Mouse (Mus musculus) heart, embryonic 13.5 days (tissue): Measurements from ENCODE around the gene Astn2. TPM values are rescaled to one million over a fixed set of nuclear protein-coding genes. Genes with fewer than 3 reads are reported as not detected.
A peak's percentile ranks its signal among the peaks of the same experiment; 100 is the strongest.

ENCODE experiments used
- ATAC-seq: fragments of 200-750 bp; cut with Nextera tagmentation; 2 replicates; pipeline ENCODE4 v1.8.0; 2017; ENCODE audit warnings: moderate TSS enrichment; ENCODE audit not compliant: insufficient number of reproducible peaks, low FRiP score, low TSS enrichment; ENCODE audit errors: extremely low read depth
- H3K27ac ChIP-seq: fragments of 300-500 bp; sonication (generic); replicated peaks from 2 replicates; pipeline ENCODE4 v1.5.1; 2015; ENCODE audit warnings: moderate library complexity, mild to moderate bottlenecking, inconsistent platforms
- H3K27me3 ChIP-seq: fragments of 300-500 bp; sonication (generic); replicated peaks from 2 replicates; pipeline ENCODE4 v1.6.1; 2015; ENCODE audit warnings: mild to moderate bottlenecking, inconsistent platforms
- H3K36me3 ChIP-seq: fragments of 300-500 bp; sonication (generic); 2 replicates; pipeline ENCODE4 v1.6.1; 2015; ENCODE audit warnings: mild to moderate bottlenecking, inconsistent platforms
- H3K4me1 ChIP-seq: fragments of 300-500 bp; sonication (generic); 2 replicates; pipeline ENCODE4 v1.6.1; 2015; ENCODE audit warnings: inconsistent platforms
- H3K4me2 ChIP-seq: fragments of 300-500 bp; sonication (generic); 2 replicates; pipeline ENCODE4 v1.6.1; 2015; ENCODE audit warnings: inconsistent platforms, mild to moderate bottlenecking, moderate library complexity
- H3K4me3 ChIP-seq: fragments of 300-500 bp; sonication (generic); 2 replicates; pipeline ENCODE4 v1.5.1; 2015; ENCODE audit warnings: moderate library complexity, mild to moderate bottlenecking, inconsistent platforms
- H3K9ac ChIP-seq: fragments of 300-500 bp; sonication (generic); 2 replicates; pipeline ENCODE4 v1.6.1; 2015; ENCODE audit warnings: inconsistent platforms, mild to moderate bottlenecking, moderate library complexity
- H3K9me3 ChIP-seq: fragments of 300-500 bp; sonication (generic); 2 replicates; pipeline ENCODE4 v1.6.1; 2016; ENCODE audit warnings: inconsistent platforms
- WGBS: fragments of 180-500 bp; shearing (Covaris S2); methylation state at CpG from one replicate; pipeline ENCODE4 v1.1.7; 2015; ENCODE audit warnings: mixed read lengths; 5-methylcytosine and 5-hydroxymethylcytosine counted together
- polyA plus RNA-seq: library from polyadenylated mRNA; unstranded; fragments of >200 nt; fragmentation: Nextera tagmentation; extraction: Ambion mirVana; gene quantifications from 2 replicates; pipeline ENCODE4 v1.2.1, GENCODE M21; 2015

Gene Astn2
- polyA plus RNA-seq, 1 experiment from 2014 or later = 0.24 TPM

DNA sequence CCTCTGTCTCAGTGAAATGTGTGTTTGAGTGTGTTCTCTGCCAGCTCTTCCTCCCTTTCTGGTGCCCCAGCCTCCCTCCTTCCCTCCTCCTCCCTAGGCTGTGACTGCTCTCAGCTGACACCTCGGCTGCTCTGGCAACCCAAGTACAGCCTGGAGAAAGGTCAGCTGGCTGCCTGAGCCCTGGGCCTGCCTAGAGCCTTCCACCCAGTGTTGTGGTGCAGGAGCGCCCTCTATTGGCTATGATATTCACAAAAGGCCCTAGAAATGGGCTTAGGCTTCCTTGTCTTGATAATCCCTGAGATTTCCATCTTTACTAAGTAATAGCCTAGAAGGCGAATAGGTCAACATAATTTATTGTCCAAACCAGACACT lies 908.0 kb downstream of the Astn2 start:
- H3K4me1 ChIP-seq = peaks cover 16% of the 10 kb centered on the region
- ATAC-seq = peak; percentile 78; the same call in 1 of the 2 replicates
- H3K4me3 ChIP-seq = no peak overlapping the region
- H3K27me3 ChIP-seq = no peaks in the 10 kb centered on the region
- H3K36me3 ChIP-seq = no peaks in the 10 kb centered on the region
- no peak overlapping the region for H3K9ac ChIP-seq
- H3K9me3 ChIP-seq = no peaks in the 10 kb centered on the region
- H3K27ac ChIP-seq = no peak overlapping the region
- WGBS = 7% methylated on average over 3 of the region's 3 CpGs
- H3K4me2 ChIP-seq = no peak overlapping the region

DNA sequence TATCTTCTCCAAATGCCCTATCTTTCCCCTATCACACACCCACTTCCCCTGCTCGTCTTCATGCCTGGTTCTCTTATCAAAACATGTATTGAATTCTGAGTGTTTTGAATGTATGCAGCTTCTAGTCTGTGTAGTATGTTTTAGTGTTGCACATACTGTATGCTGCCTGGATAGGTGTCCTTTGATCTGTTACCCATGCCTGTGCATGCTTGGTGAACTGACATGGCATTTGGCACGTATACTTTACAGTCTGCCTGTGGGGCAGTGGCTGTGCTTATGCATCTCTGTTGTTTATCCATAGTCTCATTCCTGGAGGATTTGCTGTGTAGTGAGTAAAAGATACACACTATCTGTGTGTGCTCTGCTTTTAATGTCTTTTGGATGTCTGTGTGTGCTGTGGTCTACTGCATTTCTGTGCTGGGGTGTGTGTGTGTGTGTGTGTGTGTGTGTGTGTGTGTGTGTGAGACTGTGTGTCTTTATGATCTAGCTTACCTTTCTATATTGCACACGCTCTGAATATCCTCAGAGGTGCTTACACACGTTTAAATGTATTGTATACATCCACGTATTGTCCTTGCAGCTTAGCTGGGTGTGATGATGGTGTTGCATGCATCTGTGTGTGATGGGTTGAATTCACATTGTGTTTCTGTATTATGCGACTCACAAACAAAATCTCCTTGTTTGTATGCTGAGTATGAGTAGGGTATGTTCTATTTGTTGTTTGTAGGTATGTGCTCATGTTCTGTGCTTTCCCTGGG lies 908.5 kb downstream of the Astn2 start:
- Histone ChIP-seq H3K36me3 (no peaks in the 10 kb centered on the region), H3K9ac (no peak overlapping the region), H3K4me3 (no peak overlapping the region), H3K27ac (no peak overlapping the region), H3K4me2 (no peak overlapping the region), H3K4me1 (peaks cover 17% of the 10 kb centered on the region), H3K9me3 (no peaks in the 10 kb centered on the region), H3K27me3 (no peaks in the 10 kb centered on the region)
- WGBS = 54% methylated on average over 6 of the region's 6 CpGs
- ATAC-seq = no peak

DNA sequence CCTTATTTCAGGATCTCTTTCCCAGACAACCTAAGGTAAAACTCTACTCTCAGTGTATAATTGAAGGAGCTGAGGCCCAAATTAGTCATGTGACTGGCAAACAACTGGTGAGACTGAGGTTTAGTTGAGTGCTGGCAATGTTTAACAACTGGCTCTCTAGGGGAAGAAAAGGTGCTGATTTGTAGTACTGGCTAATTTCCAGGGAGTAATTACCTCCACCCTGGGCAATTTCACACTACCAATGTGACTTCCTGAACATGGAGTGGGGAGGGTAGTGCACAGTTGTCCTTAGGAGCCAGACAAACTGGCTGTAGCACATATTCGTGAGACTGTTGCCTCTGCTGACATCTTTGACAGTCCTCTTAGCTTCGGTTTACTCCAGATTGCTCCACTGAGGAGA lies 912.9 kb downstream of the Astn2 start:
- H3K9me3 ChIP-seq = no peaks in the 10 kb centered on the region
- 50% methylated on average over 2 of the region's 2 CpGs for WGBS
- no peak for ATAC-seq

GRCm38 (mm10) chr4:65489711-65490110 lies 914.7 kb downstream of the Astn2 start:
- Histone ChIP-seq H3K9ac (no peak overlapping the region), H3K27me3 (no peaks in the 10 kb centered on the region), H3K27ac (no peak overlapping the region), H3K36me3 (no peaks in the 10 kb centered on the region), H3K4me3 (no peak overlapping the region), H3K4me1 (peaks cover 5% of the 10 kb centered on the region; the same call in 1 of the 2 replicates), H3K9me3 (no peaks in the 10 kb centered on the region), H3K4me2 (no peak overlapping the region)
- ATAC-seq = no peak
- 50% methylated on average over 3 of the region's 3 CpGs for WGBS

More for the DNA sequence above, 912.9 kb downstream of the Astn2 start:
- no peak overlapping the region for H3K9ac ChIP-seq
- no peak overlapping the region for H3K27ac ChIP-seq
- H3K36me3 ChIP-seq = no peaks in the 10 kb centered on the region
- H3K4me1 ChIP-seq = peaks cover 17% of the 10 kb centered on the region
- H3K27me3 ChIP-seq = no peaks in the 10 kb centered on the region
- no peak overlapping the region for H3K4me2 ChIP-seq
- H3K4me3 ChIP-seq = no peak overlapping the region

DNA sequence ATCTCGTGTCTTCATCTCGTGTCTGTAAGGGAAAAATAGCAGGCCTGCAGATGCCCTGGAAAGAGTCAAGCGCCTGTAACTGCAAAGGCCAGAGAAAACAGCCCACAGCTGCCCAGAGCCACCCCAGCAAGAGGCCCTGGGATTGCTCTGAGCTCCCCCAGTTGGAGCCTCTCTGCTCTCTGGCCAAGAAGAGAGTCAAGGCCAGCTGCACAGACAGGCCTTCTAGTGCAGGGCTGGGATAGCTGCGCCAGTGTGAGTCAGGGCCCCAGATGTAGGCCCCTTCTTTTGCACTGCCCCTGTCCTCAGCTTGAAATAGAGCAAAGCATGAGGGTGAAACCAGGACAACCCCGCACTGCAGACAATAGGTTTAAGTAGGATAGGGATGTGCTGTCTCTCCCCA lies 922.8 kb downstream of the Astn2 start:
- WGBS = 61% methylated on average over 5 of the region's 5 CpGs
- Histone ChIP-seq H3K4me3 (no peak overlapping the region), H3K27me3 (no peaks in the 10 kb centered on the region), H3K9me3 (no peaks in the 10 kb centered on the region), H3K4me1 (peaks cover 12% of the 10 kb centered on the region), H3K27ac (no peak overlapping the region), H3K4me2 (no peak overlapping the region), H3K9ac (no peak overlapping the region), H3K36me3 (no peaks in the 10 kb centered on the region)
- no peak for ATAC-seq

GRCm38 (mm10) chr4:65477106-65477505 lies 927.3 kb downstream of the Astn2 start:
- H3K9ac ChIP-seq = no peak overlapping the region
- no peaks in the 10 kb centered on the region for H3K36me3 ChIP-seq
- WGBS = 34% methylated on average over 6 of the region's 6 CpGs
- no peak overlapping the region; the same call in 1 of the 2 replicates for H3K4me2 ChIP-seq
- H3K4me3 ChIP-seq = no peak overlapping the region
- no peaks in the 10 kb centered on the region for H3K9me3 ChIP-seq
- H3K4me1 ChIP-seq = peaks cover 12% of the 10 kb centered on the region
- no peaks in the 10 kb centered on the region for H3K27me3 ChIP-seq
- no peak overlapping the region for H3K27ac ChIP-seq
- no peak for ATAC-seq

DNA sequence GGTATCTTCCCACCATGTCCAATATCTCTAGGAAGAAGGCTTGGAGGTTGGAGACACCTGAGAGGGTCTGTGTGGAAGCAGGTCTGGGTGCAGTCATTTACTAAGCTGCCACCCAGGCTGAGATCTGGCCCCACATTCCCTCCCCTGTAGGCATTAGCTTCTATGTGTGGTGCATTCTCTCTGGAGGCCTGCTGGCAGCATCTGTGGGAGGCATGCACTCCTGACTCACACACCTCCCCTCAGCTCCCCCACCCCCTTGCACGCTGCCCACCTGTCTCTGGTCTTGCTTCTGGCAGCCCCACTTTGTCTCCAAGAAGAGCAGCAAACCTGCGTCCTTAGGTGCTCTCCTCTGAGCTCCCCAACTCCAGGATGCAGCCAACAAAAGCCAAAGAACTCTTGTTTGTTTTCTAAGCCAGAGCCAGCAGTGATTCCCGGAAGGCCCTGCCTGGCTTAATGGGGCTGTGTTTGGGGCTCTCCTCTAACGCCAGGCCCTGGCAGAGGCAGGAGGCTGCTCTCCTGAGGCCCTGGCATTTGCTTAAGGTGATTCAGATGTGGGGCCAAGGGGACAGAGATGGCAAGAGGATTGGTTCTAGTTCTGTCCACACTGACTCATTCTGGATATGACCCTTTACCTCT lies 928.4 kb downstream of the Astn2 start:
- peaks cover 6% of the 10 kb centered on the region; the same call in 1 of the 2 replicates for H3K4me1 ChIP-seq
- H3K27me3 ChIP-seq = no peaks in the 10 kb centered on the region
- no peaks in the 10 kb centered on the region for H3K36me3 ChIP-seq
- H3K4me2 ChIP-seq = no peak overlapping the region
- ATAC-seq = no peak
- H3K27ac ChIP-seq = no peak overlapping the region
- H3K4me3 ChIP-seq = no peak overlapping the region
- H3K9ac ChIP-seq = no peak overlapping the region
- H3K9me3 ChIP-seq = no peaks in the 10 kb centered on the region
- WGBS = 58% methylated on average over 4 of the region's 4 CpGs

DNA sequence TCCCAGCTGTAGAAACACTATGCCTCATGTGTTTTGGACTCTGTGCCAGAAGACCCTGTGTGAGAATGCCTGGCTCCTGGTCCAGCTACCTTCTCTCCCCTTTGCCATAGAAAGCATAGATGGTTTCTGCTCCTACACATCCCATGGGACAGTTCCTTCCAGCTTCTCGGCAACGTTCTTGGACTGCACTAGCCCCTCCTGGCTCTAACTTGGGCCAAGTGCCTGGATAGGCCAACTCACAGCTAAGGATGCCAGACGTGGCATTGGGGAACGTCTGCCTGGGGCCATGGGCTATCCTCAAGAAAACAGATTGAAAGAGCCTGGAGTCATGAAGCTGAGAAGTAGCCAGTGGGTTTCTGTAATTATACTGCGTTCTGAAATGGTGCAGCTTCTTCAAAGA lies 931.3 kb downstream of the Astn2 start:
- Histone ChIP-seq H3K4me2 (no peak overlapping the region), H3K4me1 (peaks cover 6% of the 10 kb centered on the region; the same call in 1 of the 2 replicates), H3K9ac (no peak overlapping the region), H3K9me3 (no peaks in the 10 kb centered on the region), H3K4me3 (no peak overlapping the region), H3K27ac (no peak overlapping the region), H3K36me3 (no peaks in the 10 kb centered on the region), H3K27me3 (no peaks in the 10 kb centered on the region)
- 68% methylated on average over 5 of the region's 5 CpGs for WGBS
- no peak for ATAC-seq

DNA sequence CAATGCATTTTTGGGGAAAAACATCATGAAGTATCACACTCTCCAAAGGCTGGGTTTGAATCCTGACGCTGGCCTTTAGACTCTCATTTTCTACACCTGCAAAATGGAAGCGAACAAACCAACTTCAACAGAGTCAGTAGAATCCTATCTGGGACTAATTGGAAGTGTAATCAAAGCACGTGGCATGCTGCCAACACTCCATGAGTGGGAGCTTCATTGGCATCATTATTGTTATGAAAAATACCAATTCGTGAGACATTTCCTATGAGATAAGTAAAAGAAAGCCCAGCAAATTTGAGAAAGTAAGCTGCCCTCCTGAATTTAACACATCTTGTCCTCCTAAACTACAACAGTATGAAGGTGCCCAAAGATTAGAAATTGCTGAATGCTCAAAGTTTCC lies 955.2 kb downstream of the Astn2 start:
- Histone ChIP-seq H3K4me3 (no peak overlapping the region), H3K4me1 (no peaks in the 10 kb centered on the region), H3K4me2 (no peak overlapping the region), H3K27ac (no peak overlapping the region), H3K9ac (no peak overlapping the region), H3K9me3 (no peaks in the 10 kb centered on the region), H3K36me3 (no peaks in the 10 kb centered on the region), H3K27me3 (peaks cover 11% of the 10 kb centered on the region; the same call in 1 of the 2 replicates)
- no peak for ATAC-seq
- 60% methylated on average over 4 of the region's 4 CpGs for WGBS

DNA sequence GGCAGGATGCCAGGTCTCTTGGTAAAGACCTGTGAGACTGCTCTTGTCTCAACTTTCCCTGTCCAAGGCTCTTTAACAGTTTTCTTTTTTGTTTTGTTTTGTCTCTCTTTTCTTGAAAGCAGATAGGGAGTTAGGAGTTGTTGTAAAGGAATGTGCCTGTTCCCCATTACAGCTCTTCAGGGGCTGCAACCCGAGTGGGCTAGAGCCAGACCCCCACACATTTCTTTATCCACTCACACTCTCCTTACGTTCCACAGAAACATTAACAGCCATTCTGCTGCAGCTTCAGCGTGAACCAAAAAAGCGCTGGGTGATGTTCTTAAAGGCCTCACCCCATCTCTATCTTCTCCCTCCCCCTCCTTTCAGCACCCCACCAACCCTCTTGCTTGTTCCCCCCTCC lies 962.7 kb downstream of the Astn2 start:
- H3K4me1 ChIP-seq = peaks cover 4% of the 10 kb centered on the region; the same call in 1 of the 2 replicates
- 64% methylated on average over 4 of the region's 4 CpGs for WGBS
- H3K4me2 ChIP-seq = no peak overlapping the region
- no peak overlapping the region for H3K27ac ChIP-seq
- H3K9ac ChIP-seq = no peak overlapping the region
- H3K9me3 ChIP-seq = no peaks in the 10 kb centered on the region
- no peak overlapping the region for H3K4me3 ChIP-seq
- 0 out of 2 replicates have a peak, but pooled peaks cover 6% of the 10 kb centered on the region for H3K27me3 ChIP-seq
- ATAC-seq = no peak
- no peaks in the 10 kb centered on the region for H3K36me3 ChIP-seq

DNA sequence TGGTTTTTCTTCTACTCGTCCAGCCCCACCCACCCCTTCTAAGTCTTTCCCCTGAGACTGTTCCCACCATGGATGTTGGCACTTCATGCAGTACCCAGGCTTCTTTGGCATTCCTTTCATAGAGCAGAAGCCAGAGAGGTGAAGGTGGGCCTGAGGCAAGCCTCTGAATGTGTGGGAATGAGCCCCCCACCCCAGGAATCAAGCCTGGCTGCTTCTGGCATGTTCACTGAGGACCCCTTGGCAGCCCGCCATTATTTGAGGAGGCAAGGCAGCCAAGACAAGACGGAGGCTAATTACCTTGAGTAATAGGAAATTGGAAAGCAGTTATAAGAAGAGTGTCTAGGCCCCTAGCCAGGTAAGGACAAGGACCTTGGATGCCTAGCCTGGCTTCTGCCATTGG lies 973.6 kb downstream of the Astn2 start:
- WGBS = 48% methylated on average over 3 of the region's 3 CpGs
- H3K27me3 ChIP-seq = no peaks in the 10 kb centered on the region
- no peak overlapping the region for H3K4me3 ChIP-seq
- H3K9me3 ChIP-seq = no peaks in the 10 kb centered on the region
- no peaks in the 10 kb centered on the region for H3K36me3 ChIP-seq
- H3K27ac ChIP-seq = no peak overlapping the region
- peaks cover 17% of the 10 kb centered on the region for H3K4me1 ChIP-seq
- ATAC-seq = no peak
- no peak overlapping the region for H3K4me2 ChIP-seq
- no peak overlapping the region for H3K9ac ChIP-seq

DNA sequence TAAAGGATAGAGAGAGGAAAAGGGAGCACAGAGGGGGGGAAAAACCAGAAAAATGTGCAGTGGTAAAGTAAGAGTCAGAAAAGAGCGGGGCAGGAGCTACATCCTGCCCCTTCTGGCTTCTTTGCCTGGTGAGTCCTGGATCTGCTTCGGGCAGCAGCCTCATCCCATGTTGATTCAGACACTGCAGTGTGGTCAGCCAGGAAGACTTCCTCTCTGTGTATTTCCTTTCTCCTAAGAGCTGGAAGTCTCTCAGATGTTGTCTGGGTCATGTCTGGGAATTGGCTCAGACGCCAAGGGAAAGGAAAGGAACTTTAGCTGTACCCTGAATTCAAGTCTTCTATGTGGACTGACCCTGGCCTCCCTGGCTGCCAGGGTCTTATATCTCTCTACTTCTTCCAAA lies 976.9 kb downstream of the Astn2 start:
- WGBS = 58% methylated on average over 3 of the region's 3 CpGs
- Histone ChIP-seq H3K4me2 (no peak overlapping the region), H3K9ac (no peak overlapping the region), H3K4me1 (peaks cover 17% of the 10 kb centered on the region), H3K4me3 (no peak overlapping the region), H3K9me3 (no peaks in the 10 kb centered on the region), H3K27me3 (no peaks in the 10 kb centered on the region), H3K36me3 (no peaks in the 10 kb centered on the region), H3K27ac (no peak overlapping the region)
- no peak for ATAC-seq
